Mouse (Mus musculus) left cerebral cortex, postnatal 4 days (tissue): ENCODE results near the gene Lrrk1. TPM values are rescaled to one million over a fixed set of nuclear protein-coding genes. Genes with fewer than 3 reads are reported as not detected.

Experiments
- DNase-seq: peaks from one replicate; pipeline ENCODE4 v3.0.0-alpha.2; 2022
- intact Hi-C: fragments of 180-260 bp; cut with DNase I; formaldehyde crosslinking; loops from one replicate; pipeline ENCODE4 v1.15.1; 2025
- total RNA-seq, 2 experiments: library from RNA; stranded (reverse); gene quantifications; 2 replicates each; pipeline ENCODE4 v1.2.3; 2021

Lrrk1 gene
- total RNA-seq, 2 experiments from 2014 or later: 4.5 to 6.9 TPM

DNA sequence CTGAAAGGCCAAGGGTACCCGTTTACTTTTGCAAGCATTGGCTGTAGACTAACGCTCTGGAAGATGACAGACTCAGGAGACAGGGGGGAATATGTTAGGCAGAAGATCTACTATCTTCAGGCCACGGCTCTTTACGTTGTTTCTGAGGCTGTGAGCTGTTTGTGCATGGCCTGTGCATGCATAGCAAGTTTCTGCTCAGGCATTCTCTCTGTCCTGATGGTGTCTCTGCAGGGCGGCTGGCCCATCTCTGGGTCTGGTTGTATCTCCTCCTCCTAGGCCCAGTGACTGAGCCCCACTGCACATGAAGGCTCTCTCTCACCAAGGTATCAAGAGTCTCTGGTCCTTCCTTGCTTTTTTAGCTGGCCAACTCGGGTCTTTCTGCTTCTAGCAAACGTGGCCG lies 127.9 kb downstream of the Lrrk1 start:
- intact Hi-C loops: no loop called here
- DNase-seq: no peak

DNA sequence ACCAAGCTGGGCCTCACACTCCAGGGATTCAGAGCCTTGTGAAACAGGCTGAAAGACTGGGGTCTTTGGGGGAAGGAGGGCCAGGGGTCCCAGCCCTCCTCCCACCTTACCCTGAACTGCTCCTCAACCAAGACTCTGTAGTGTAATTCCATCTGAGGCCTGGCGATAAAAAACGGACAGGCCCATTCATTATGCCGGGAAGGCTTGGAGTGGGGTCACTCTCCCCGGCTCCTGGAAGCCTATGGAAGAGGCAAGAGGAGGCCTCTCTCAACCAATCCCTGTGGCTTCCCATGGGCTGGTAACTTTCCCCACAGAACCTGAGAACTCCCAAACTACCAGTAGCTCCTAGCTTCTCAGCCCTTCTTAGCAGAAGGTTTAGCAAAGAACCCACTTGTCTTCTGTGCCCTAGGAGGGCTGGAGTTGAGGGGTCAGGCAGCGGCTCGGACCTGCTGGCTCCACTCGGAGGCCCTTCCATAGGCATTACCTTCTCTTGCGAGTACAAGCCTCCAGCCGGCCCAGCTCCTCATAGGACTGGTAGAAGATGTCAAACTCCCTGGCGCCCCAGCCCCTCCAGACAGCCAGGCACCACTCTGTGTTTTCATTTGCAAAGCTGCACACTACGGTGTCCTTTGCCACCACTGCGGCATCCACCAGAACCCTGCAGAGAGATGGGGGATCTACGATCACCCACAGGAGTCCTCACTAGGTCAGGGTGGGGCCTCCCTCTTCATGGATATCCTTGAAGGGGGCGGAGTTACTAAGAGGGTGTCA lies 128.5 kb downstream of the Lrrk1 start:
- intact Hi-C loops: no loop called here
- no peak for DNase-seq

- no peak for DNase-seq
- intact Hi-C loops: no loop called here
Measured at GRCm38 (mm10) chr7:66258997-66259396, 129.2 kb downstream of the Lrrk1 start.

DNA sequence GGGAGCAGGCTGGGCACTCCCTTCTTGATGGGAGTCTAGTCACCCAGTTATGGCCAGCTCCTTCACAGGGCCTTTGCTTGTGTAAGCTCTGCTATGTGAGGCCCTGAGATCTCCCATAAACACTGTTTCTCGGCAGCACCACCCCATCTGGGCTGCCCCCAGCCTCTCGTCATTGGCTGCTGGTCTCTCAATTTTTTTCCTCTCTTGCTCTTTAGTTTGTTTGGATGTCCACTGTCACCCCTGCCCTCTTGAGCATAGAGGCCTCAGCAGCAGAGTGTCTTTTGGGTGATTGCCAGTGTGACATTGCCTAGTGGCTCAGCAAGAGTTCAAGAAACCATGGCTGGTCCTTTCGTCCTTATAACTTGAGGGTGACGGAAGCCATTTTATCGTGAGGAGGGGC lies 130.9 kb downstream of the Lrrk1 start:
- intact Hi-C loops: no loop called here

GRCm38 (mm10) chr7:66256441-66256840 lies 131.7 kb downstream of the Lrrk1 start:
- no peak for DNase-seq
- intact Hi-C loops: no loop called here

More for the DNA sequence above, 130.9 kb downstream of the Lrrk1 start:
- DNase-seq: no peak

DNA sequence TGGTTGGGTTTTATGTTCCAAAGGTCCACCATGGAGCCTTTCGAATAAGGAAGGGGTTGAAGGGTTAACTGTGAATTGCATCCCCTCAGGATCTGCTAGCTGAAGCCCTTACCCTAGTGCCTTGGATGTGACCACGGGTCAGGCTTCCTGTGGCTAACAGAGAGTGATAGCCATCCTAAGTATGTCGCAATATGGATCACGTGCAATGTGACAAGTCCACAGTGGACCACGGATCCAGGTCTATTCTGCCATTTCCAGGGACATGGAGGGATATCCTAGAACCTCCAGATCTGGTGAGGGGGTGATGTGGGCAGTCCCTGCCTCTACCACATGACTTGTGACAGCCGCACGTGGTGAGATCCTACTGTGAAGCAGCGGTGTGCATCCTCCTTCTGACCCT lies 133.2 kb downstream of the Lrrk1 start:
- no peak for DNase-seq
- intact Hi-C loops: no loop called here

DNA sequence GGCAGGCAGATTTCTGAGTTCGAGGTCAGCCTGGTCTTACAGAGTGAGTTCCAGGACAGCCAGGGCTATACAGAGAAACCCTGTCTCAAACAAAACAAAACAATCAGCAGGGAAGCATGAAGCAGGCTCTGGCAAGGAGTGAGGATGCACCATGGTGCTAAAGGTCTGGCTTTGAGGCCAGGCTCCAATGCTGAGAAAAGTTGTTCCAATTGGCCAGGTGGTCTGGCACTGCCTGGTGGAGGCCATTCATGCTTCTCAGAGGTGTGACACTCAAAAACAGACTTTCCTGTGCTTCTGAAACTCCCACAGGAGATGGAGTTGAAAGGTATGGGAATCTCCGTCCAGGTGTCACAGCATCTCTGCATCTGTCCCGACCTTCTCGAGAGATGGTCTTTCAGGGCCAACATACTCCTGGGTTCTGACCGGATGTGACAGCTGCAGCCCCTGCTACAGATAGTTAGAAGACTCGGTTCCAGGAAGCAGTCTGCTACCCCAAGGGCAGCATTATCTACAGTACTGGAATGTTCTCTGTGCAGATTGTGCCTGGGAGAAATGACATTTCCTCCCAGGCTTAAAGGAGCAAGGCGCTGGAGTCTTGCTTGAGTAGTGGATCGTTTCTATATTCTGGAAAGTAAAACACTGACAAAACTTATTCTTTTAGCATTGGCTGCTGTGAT lies 134.0 kb downstream of the Lrrk1 start:
- no peak for DNase-seq
- intact Hi-C loops: no loop called here

DNA sequence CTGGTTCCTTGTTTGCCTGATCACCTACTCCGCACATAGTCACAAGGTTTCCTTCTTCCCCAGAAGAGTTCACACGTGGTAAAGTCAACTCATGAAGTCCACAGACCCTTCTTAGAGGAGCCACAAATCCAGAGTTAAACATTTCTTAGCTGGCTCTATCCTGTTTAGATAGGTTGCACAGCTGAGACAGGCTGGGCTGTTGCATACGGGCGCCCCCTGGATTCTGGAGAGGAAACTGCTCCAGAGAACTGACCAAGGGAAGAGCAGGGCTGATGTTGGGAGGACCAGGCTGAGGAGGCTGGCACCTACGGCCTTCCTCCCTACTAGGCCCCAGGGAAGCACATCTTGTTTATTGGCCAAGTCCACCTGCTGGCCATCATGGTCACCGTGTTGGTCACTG lies 138.1 kb downstream of the Lrrk1 start:
- intact Hi-C loops: no loop called here
- peak; percentile 70 for DNase-seq

DNA sequence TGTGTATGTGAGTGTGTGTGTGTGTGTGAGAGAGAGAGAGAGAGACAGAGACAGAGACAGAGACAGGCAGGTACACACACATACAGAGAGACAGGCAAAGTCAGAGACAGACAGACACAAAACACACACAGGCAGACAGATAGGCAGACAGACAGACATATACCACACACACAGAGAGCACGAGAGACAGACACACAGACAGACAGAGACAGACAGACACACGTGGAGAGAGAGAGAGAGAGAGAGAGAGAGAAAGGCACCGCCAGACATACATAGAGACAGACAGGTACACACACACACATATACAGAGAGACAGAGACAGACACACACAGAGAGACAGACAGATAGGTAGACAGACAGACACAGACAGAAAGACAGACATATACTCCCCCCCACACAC lies 138.7 kb downstream of the Lrrk1 start:
- no peak for DNase-seq
- intact Hi-C loops: no loop called here

DNA sequence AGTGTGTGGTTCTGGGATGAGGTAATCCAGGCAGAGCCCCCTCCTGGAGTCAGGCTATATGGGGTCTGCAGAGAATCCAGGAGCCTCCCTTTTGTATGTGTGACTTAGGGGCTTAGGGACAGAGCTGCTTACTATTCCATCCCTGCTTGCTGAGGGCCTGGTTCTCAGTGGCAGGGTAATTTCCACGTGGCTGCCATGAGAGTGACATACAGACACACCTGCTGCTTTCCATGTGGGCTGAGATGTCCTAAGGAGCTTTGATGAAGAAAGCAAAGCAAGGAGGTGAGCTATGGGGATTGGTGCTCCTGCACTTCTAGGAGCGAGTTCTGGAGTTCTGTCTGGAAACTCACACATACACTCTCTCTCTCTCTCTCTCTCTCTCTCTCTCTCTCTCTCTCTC lies 139.1 kb downstream of the Lrrk1 start:
- intact Hi-C loops: no loop called here
- DNase-seq: no peak

- no peak for DNase-seq
- intact Hi-C loops: no loop called here
Measured at GRCm38 (mm10) chr7:66248270-66248669, 139.9 kb downstream of the Lrrk1 start.

GRCm38 (mm10) chr7:66247274-66248021 lies 140.7 kb downstream of the Lrrk1 start:
- peak; percentile 78 for DNase-seq
- intact Hi-C loops: no loop called here

GRCm38 (mm10) chr7:66246716-66247235 lies 141.4 kb downstream of the Lrrk1 start:
- no peak for DNase-seq
- intact Hi-C loops: no loop called here

- DNase-seq: no peak
- intact Hi-C loops: no loop called here
Measured at GRCm38 (mm10) chr7:66245646-66246045, 142.5 kb downstream of the Lrrk1 start.

DNA sequence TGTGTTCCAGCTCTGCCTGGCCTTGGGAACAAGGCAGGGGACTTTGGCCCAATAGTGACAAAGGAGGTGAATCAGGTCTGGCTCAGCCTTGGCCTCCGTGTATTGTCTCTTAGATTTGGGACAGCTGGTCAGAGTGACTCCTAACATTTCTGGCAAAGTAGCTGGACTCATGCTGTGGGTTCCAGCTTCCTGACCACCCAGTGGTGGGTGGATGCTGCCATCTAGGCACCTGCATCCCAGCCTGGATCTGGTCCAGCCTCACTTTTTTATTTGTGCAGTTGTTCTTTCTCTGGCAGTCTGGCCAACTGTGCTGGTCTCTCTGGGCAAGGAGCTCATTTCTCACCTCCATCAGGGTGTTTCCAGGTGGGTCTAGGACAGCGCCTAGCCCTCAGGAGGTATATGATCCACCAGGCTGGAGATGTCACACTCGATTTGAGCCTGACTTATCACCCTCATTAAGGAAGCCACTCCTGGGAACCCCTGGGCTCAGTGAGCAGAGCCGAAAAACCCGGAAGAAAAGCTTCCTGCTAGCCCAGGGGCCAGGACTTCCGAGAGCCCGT lies 144.3 kb downstream of the Lrrk1 start:
- intact Hi-C loops: no loop called here
- DNase-seq: peak; percentile 40

GRCm38 (mm10) chr7:66241855-66242412 lies 146.2 kb downstream of the Lrrk1 start:
- intact Hi-C loops: no loop called here
- DNase-seq: no peak

DNA sequence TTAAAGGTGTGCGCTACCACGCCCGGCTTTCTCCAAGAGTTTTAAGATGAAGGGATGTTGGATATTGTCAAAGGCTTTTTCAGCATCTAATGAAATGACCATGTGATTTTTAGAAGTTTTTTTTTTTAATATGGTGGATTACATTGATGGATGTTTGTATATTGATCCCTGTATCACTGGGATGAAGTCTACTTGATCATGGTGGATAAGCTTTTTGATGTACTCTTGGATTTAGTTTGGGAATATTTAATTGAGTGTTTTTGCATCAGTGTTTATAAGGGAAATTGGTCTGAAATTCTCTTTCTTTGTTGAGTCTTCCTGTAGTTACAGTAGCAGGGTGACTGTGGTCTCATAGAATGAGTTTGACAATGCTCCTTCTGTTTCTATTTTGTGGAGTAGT lies 150.0 kb downstream of the Lrrk1 start:
- intact Hi-C loops: no loop called here
- no peak for DNase-seq

DNA sequence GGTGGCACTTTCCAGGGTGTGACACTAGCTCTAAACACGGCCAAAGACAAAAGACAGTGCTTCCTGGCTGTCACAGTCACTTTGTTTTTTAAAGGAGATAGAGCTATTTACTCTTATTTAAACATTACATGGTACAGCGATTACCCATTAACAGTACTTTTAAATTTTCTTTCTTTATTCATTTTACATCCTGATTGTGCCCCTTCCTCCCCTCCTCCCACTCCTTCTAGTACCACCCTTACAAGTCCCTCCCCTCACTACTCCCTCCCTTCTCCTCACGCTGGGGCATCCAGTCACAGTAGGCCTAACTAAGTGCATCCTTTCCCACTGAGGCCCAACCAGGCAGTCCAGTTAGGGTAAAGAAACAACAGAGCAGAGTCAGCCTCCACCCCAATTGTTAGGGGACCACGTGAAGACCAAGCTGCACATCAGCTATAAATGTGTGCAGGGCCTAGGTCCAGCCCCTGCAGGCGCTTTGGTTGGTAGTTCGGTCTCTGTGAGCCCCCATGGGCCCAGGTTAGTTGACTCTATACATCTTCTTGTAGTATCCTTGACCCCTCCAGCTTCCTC lies 154.1 kb downstream of the Lrrk1 start:
- no peak for DNase-seq
- intact Hi-C loops: no loop called here

DNA sequence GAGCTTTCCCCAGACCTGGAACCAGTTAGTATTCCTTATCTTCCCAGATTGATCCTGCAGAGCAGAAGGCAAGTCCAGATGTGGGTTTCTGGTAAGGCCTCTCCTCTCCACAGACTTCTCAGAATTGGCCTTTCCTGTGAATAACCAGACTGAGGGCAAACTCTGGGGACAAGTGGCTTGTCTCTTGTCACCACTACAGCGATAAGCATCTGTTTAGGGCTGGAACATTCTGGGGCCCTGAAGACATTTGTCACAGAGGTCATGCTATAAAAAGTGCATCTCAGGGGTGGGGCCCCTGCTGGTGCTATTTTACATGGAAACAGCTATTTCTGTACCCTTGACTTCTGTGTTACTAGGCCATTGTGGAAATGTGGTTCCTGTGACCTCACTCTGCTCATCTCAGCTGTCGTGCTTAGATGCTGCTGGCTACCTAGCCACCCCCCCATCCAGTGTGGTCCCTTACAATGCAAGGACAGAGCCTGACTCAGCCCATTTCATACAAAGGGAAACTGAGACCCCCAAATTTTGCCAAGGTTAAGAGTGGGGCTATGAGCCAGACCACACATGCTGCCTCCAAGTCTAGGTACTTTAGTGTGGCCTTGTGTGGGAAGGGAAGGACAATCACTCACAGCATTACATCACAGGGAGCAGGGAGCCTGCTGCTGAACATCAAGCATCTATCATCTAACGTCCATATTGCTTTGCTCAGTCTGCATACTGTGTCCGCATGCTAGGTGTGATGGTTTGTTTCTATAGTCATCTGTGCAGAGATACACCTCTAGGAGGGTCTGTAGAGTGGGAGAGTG lies 154.8 kb downstream of the Lrrk1 start:
- intact Hi-C loops: no loop called here
- no peak for DNase-seq

DNA sequence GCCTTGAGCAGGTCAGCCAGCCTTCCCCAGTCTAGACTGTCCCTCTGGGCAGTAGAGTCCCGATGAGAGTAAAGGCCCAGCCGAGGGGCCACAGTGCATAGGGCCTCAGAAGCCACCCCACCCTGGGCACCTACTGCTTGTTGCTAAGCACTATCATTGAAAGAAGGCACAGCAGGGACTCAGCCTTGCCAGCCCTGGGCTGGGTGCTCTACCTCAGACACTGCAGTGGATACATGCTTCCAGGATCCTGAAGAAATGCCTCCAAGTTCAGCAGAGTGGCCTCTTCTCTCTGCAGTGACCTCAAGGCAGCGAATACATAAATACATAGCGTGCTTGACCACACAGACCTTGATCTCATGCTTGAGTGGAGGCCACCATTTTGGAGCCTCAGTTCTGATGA lies 156.3 kb downstream of the Lrrk1 start:
- intact Hi-C loops: no loop called here
- DNase-seq: no peak
